Mouse (Mus musculus) limb, embryonic 11.5 days (tissue): ENCODE results near the gene Atp6v0e2. TPM values are rescaled to one million over a fixed set of nuclear protein-coding genes. Genes with fewer than 3 reads are reported as not detected.

ENCODE experiments used
- ATAC-seq: fragments of 200-750 bp; cut with Nextera tagmentation; 2 replicates; pipeline ENCODE4 v1.8.0; 2017; ENCODE audit warnings: low read depth; ENCODE audit not compliant: insufficient number of reproducible peaks, low FRiP score, low TSS enrichment
- DNase-seq: peaks from one replicate; pipeline ENCODE4 v3.0.0-alpha.2; 2015; ENCODE audit warnings: low spot score
- H3K27ac ChIP-seq: fragments of 300-500 bp; sonication (generic); replicated peaks from 2 replicates; pipeline ENCODE4 v1.5.1; 2014; ENCODE audit warnings: low read depth, mild to moderate bottlenecking, low read length
- H3K27me3 ChIP-seq: fragments of 300-500 bp; sonication (generic); 2 replicates; pipeline ENCODE4 v1.6.1; 2014; ENCODE audit warnings: mild to moderate bottlenecking, low read length, mixed read lengths; ENCODE audit not compliant: control insufficient read depth, insufficient read depth
- H3K36me3 ChIP-seq: fragments of 300-500 bp; sonication (generic); 2 replicates; pipeline ENCODE4 v1.6.1; 2014; ENCODE audit warnings: mild to moderate bottlenecking, low read length, moderate library complexity, mixed read lengths; ENCODE audit not compliant: control insufficient read depth, insufficient read depth
- H3K4me1 ChIP-seq: fragments of 300-500 bp; sonication (generic); 2 replicates; pipeline ENCODE4 v1.6.1; 2014; ENCODE audit warnings: low read length, mixed read lengths; ENCODE audit not compliant: control insufficient read depth, insufficient read depth
- H3K4me2 ChIP-seq: fragments of 300-500 bp; sonication (generic); 2 replicates; pipeline ENCODE4 v1.6.1; 2014; ENCODE audit warnings: low read depth, mild to moderate bottlenecking, moderate library complexity; ENCODE audit not compliant: severe bottlenecking
- H3K4me3 ChIP-seq: fragments of 300-500 bp; sonication (generic); 2 replicates; pipeline ENCODE4 v1.5.1; 2014; ENCODE audit warnings: low read depth, low read length
- H3K9ac ChIP-seq: fragments of 300-500 bp; sonication (generic); 2 replicates; pipeline ENCODE4 v1.6.1; 2014; ENCODE audit warnings: mild to moderate bottlenecking, low read length
- H3K9me3 ChIP-seq: fragments of 300-500 bp; sonication (generic); 2 replicates; pipeline ENCODE4 v1.6.1; 2016; ENCODE audit warnings: low read length; ENCODE audit not compliant: control insufficient read depth
- WGBS: fragments of 180-500 bp; shearing (Covaris S2); extraction: QIAGEN DNeasy Blood & Tissue Kit; methylation state at CpG from one replicate; pipeline ENCODE4 v1.1.7; 2014; 5-methylcytosine and 5-hydroxymethylcytosine counted together
- polyA plus RNA-seq: library from polyadenylated mRNA; unstranded; fragments of >200 nt; fragmentation: Nextera tagmentation; extraction: Ambion mirVana; gene quantifications from 2 replicates; pipeline ENCODE4 v1.2.1, GENCODE M21; 2014

Gene Atp6v0e2
- polyA plus RNA-seq, 1 experiment from 2014 or later = 4.1 TPM

DNA sequence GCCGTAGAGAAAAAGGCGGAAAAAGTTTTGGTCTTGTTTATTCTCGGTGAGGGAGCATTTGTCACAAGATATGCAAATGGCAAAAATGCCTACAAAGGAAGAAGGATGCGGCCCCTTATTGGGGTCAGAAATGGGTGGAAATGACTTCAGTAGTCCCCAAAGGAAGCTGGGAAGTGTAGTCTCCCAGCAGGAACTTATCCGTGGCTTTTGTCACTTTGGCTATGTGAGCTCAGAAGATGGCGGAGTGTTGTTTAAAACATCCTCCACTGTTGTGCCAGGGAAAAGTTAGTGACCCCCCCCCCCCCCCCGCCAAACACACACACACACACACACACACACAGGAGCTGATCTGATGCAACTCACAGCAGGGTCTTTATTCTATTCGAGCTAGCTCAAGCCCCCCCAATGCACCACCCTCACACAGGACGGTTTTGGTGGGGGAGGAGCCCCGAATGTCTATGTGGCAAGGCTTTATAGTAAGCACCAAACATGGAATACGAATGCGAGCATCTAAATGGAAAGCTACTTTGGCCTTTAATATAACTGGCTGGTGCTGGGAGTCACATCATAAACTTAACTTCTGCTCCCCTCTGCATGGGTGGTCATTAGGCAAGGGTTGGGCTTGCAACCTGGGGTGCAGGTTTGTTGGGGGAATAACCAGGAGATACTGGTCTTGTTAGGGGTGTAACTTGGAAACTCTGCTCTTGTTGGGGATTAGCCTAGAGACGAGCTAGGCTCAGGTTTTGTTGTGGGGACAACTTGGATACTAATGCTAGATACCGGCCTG, 17.9 kb downstream of the Atp6v0e2 start:
- Histone ChIP-seq H3K4me3 (peak overlapping the region; percentile 32), H3K36me3 (no peaks in the 10 kb centered on the region), H3K9ac (peak overlapping the region; percentile 76), H3K9me3 (no peaks in the 10 kb centered on the region), H3K4me1 (peaks cover 3% of the 10 kb centered on the region; the same call in 1 of the 2 replicates), H3K4me2 (peak overlapping the region; percentile 68), H3K27me3 (no peaks in the 10 kb centered on the region), H3K27ac (peak overlapping the region; percentile 93)
- DNase-seq = peak; percentile 69
- ATAC-seq = peak; percentile 61; the same call in 1 of the 2 replicates
- whole genome bisulfite sequencing = 38% methylated on average over 13 of the region's 14 CpGs

- no peak overlapping the region for H3K9ac ChIP-seq
- no peak overlapping the region for H3K27ac ChIP-seq
- H3K4me3 ChIP-seq = no peak overlapping the region
- H3K27me3 ChIP-seq = no peaks in the 10 kb centered on the region
- peaks cover 3% of the 10 kb centered on the region; the same call in 1 of the 2 replicates for H3K4me1 ChIP-seq
- H3K9me3 ChIP-seq = no peaks in the 10 kb centered on the region
- 87% methylated on average over 3 of the region's 3 CpGs for WGBS
- H3K4me2 ChIP-seq = no peak overlapping the region
- no peaks in the 10 kb centered on the region for H3K36me3 ChIP-seq
- ATAC-seq (no peak), DNase-seq (no peak)
Observed at GRCm38 (mm10) chr6:48555956-48556355, 18.5 kb downstream of the Atp6v0e2 start.

DNA sequence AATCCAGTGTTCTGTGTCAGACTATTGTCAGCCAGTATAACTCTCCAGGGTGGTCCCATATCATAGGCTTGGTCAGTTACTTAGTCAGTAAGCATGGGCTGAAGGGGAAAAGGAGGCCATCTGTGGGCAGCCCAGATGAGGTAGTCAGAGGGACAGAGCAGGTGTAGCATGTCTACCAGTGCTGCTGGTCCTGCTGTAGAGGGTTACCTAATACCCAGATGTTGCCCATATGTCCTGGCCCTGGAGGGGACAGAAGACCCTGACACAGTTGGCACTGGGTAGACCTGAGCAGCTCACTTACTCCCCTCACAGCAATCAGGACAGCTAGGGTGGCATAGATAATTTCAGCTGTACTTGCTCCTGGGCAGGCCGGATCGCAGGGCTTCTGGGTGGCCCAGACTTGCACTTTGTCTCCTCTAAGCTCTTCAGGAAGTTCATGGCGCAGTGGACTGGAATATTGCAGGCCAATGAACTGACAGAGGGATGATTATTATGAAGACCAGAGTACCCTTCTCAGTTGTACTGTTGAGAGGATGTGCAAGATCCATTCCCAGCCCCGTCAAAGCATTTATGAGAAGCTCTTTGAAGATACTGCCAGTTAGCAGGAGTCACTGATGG, 28.4 kb downstream of the Atp6v0e2 start:
- H3K36me3 ChIP-seq = no peaks in the 10 kb centered on the region
- no peaks in the 10 kb centered on the region for H3K27me3 ChIP-seq
- no peak for ATAC-seq
- H3K9me3 ChIP-seq = no peaks in the 10 kb centered on the region
- H3K4me1 ChIP-seq = no peaks in the 10 kb centered on the region
- H3K9ac ChIP-seq = no peak overlapping the region
- WGBS = 93% methylated on average over 4 of the region's 4 CpGs
- H3K27ac ChIP-seq = no peak overlapping the region
- H3K4me2 ChIP-seq = no peak overlapping the region
- DNase-seq = no peak
- H3K4me3 ChIP-seq = no peak overlapping the region

DNA sequence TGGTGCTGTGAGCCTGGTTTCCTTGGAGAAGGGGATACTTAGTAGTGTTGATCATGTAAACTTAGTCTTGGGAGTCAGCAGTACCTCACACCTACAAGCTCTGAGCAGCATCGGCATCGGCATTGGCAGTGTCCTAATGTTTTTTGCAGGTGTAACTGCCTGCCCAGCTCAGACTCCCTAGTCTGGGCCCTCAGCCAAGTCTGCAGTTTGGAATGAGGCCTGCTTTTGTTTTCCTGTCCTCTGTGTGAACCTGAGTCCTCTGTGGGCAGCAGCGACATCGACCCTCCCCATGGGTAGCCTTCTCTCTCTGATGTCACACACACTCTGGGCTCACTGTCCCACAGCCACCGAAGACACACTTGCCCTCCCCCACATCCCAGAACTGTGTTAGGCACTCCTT, 28.9 kb downstream of the Atp6v0e2 start:
- Histone ChIP-seq H3K4me3 (no peak overlapping the region), H3K27ac (no peak overlapping the region), H3K9me3 (no peaks in the 10 kb centered on the region), H3K4me1 (no peaks in the 10 kb centered on the region), H3K9ac (0 out of 2 replicates have a peak overlapping the region, but pooled peaks have one; percentile 7), H3K4me2 (no peak overlapping the region), H3K27me3 (no peaks in the 10 kb centered on the region), H3K36me3 (no peaks in the 10 kb centered on the region)
- DNase-seq (no peak), ATAC-seq (no peak)
- WGBS = 79% methylated on average over 5 of the region's 5 CpGs

DNA sequence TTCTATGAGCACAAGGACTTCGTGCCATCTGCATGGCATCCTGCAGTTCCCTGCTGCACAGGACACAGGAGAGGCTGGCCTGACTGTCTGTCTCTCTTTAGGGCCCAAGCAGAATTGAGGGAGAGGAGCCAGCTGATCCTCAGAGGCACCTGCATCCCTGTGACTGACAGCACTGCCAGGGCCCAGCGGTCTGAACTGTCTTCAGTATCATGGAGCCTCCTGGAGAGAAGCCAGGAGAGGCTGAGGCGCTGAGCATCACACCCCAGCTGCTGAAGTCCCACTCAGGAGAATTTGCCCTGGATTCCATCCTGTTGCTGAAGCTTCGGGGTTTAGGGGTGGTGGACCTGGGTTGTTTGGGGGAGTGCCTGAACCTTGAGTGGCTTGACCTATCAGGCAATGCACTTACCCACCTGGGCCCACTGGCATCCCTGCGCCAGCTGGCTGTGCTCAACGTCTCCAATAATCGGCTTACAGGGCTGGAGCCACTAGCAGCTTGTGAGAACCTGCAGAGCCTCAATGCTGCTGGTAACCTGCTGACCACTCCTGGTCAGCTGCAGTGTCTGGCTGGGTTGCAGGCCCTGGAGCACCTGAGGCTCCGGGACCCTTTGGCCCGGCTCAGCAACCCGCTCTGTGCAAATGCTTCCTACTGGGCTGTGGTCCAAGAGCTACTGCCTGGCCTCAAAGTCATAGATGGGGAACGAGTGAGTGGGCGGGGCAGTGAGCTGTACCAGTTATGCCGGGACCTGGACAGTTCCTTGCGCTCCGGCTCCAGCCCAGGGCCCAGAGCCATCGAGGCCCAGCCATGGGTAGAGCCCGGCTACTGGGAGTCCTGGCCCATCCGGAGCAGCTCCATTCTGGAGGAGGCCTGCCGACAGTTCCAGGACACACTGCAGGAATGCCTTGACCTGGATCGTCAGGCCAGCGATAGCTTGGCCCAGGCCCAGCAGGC, 30.9 kb downstream of the Atp6v0e2 start:
- no peak overlapping the region for H3K27ac ChIP-seq
- DNase-seq (no peak), ATAC-seq (no peak)
- WGBS = 91% methylated on average over 21 of the region's 21 CpGs
- H3K4me1 ChIP-seq = peaks cover 3% of the 10 kb centered on the region
- no peaks in the 10 kb centered on the region for H3K36me3 ChIP-seq
- H3K9me3 ChIP-seq = no peaks in the 10 kb centered on the region
- H3K4me2 ChIP-seq = no peak overlapping the region
- H3K9ac ChIP-seq = no peak overlapping the region
- H3K4me3 ChIP-seq = no peak overlapping the region
- H3K27me3 ChIP-seq = no peaks in the 10 kb centered on the region

DNA sequence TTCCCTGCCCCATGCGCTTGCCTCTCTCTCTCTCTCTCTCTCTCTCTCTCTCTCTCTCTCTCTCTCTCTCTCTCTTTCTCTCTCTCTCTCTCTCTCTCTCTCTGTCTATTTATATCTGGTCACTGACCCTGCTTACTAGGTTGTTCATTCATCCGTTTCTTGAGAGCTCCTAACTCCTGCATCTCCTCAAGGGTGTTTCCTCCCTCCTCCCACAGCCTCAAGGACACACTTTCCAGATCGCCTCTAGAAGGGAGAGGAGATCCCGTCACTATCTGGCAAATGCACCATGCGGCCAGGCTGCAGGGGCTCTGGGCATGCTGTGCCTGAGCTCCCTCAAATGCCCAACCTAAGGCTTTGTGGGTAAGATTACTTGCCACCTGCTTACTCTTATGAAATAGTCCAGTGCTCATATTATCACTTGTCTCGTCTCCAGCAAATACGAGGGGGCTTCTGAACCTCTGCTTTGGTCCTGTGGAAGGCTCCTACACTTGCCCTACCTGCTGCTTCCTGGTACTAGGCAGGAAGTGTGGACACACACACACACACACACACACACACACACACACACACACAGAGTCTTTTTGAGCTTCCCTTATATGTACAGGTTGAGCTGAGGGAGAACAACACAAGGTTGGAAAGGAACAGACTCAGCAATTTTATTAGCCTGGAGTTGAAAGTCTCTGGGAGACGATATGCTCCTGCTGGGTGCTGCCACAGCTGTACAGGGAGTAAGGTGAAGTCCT, 31.8 kb downstream of the Atp6v0e2 start:
- H3K9ac ChIP-seq = no peak overlapping the region
- no peak overlapping the region for H3K27ac ChIP-seq
- 92% methylated on average over 8 of the region's 8 CpGs for WGBS
- no peaks in the 10 kb centered on the region for H3K27me3 ChIP-seq
- no peak overlapping the region for H3K4me2 ChIP-seq
- no peaks in the 10 kb centered on the region for H3K9me3 ChIP-seq
- no peaks in the 10 kb centered on the region for H3K36me3 ChIP-seq
- H3K4me3 ChIP-seq = no peak overlapping the region
- peaks cover 5% of the 10 kb centered on the region for H3K4me1 ChIP-seq
- DNase-seq (no peak), ATAC-seq (no peak)

DNA sequence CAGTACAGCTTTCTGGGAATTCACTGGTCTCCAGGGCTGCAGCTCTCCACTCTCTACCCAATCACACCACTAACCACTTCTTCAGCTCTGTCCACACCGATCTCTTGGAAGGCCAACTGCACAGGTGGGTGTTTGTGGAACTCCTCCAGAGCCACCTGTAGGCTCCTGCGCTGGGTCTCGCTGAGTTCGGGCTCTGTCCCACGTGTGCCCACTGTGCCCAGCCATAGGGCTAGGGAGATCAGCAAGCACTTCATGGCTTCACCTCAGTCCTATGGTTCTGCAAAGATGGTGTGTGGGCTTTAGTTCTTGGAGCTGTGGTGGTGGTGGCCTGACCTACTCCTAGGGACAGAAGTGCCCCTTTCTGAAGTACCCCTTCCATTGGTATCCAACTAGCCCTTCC, 34.6 kb downstream of the Atp6v0e2 start:
- no peak overlapping the region for H3K4me2 ChIP-seq

More for the DNA sequence above, 34.6 kb downstream of the Atp6v0e2 start:
- H3K9ac ChIP-seq = no peak overlapping the region
- no peak overlapping the region for H3K4me3 ChIP-seq
- WGBS = 92% methylated on average over 5 of the region's 5 CpGs
- H3K27ac ChIP-seq = no peak overlapping the region
- peaks cover 5% of the 10 kb centered on the region for H3K4me1 ChIP-seq
- H3K9me3 ChIP-seq = no peaks in the 10 kb centered on the region
- ATAC-seq (no peak), DNase-seq (no peak)
- H3K36me3 ChIP-seq = no peaks in the 10 kb centered on the region
- no peaks in the 10 kb centered on the region for H3K27me3 ChIP-seq
